Comparison of ENCODE assay signal across 8 mouse cellular contexts in the genomic region with DNA sequence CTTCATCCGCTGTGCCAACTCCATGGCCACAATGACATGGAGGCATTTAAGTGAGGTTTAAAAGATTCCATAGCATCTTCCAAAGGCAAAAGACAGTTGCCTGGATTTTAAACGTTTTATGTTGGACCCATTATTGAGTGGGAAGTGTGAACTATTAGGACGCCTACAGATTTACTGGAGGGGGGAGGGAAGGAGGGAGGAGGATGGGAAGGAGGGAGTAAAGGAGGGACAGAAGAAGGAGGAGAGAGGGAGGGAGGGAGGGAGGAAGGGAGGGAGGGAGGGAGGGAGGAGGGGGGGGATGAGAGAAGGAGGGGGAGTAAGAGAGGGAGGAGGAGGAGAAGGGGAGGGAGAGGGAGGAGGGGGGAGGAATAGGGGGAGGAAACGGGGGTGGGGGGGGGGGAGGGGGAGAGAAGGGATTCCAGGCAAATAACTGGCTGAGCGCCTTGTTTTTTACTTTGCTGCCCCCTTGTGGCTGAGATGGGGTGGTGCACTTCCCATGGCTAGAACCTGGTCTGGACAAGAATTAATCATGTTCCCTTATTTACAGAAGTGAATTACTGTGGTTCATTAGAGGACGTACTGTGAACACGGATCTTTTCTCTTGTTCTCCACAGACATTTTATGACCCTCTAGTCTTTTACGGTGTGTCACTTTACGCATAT. TPM values are rescaled to one million over a fixed set of nuclear protein-coding genes. Genes with fewer than 3 reads are reported as not detected.
A peak's percentile ranks its signal among the peaks of the same experiment; 100 is the strongest.
DNase-seq lines count a peak whose midpoint lies in the region; ATAC-seq and TF ChIP-seq lines count a peak whose summit lies in the region.

No protein-coding gene starts in this region.

- ATAC-seq in liver, postnatal 0 days, result no peak
- no peak for ATAC-seq in neural tube, embryonic 15.5 days (ENCODE audit: low FRiP score)

- peak; percentile 89 for DNase-seq in 3T3-L1 (ENCODE audit: low read depth, low spot score)
- peak; percentile 76 for DNase-seq in R1 (ENCODE audit: low read depth, low spot score)
- peak; percentile 55 to 76 for DNase-seq in cerebellum, postnatal 4 days (ENCODE audit: low spot score in 2 of 2)
- peak; percentile 52 for DNase-seq in gastrocnemius, postnatal 10 days
- peak; percentile 76 for DNase-seq in kidney, postnatal 14 days
- DNase-seq in liver, postnatal 0 days, result peak; percentile 70
- DNase-seq in testis, postnatal 10 days (ENCODE audit: low spot score), result peak; percentile 79

- H3K27me3 ChIP-seq in liver, postnatal 0 days (ENCODE audit: insufficient read depth, low read length), result 0 out of 2 replicates have a peak, but pooled peaks cover 3% of the 10 kb centered on the region
- H3K27me3 ChIP-seq in neural tube, embryonic 15.5 days (replicated peaks), result 0 out of 2 replicates have a peak, but pooled peaks cover 6% of the 10 kb centered on the region

- no peak overlapping the region for H3K4me3 ChIP-seq in liver, postnatal 0 days (ENCODE audit: low read depth, low read length)
- H3K4me3 ChIP-seq in neural tube, embryonic 15.5 days (replicated peaks), result no peak overlapping the region

- no peak overlapping the region for H3K4me2 ChIP-seq in liver, postnatal 0 days (ENCODE audit: low read depth, low read length)
- H3K4me2 ChIP-seq in neural tube, embryonic 15.5 days, result peak overlapping the region; percentile 15; the same call in 1 of the 2 replicates

- no peaks in the 10 kb centered on the region for H3K9me3 ChIP-seq in liver, postnatal 0 days (ENCODE audit: low read length)
- no peaks in the 10 kb centered on the region for H3K9me3 ChIP-seq in neural tube, embryonic 15.5 days (replicated peaks)

- no peak overlapping the region for H3K9ac ChIP-seq in liver, postnatal 0 days (replicated peaks)
- no peak overlapping the region for H3K9ac ChIP-seq in neural tube, embryonic 15.5 days (replicated peaks)

- 15% methylated on average over 9 of the region's 9 CpGs for WGBS in liver, postnatal 0 days (ENCODE audit: insufficient replicate concordance)
- 17% methylated on average over 8 of the region's 9 CpGs for WGBS in neural tube, embryonic 15.5 days

- no peak overlapping the region for H3K27ac ChIP-seq in liver, postnatal 0 days (ENCODE audit: low read depth)
- no peak overlapping the region for H3K27ac ChIP-seq in neural tube, embryonic 15.5 days (replicated peaks)

- TF ChIP-seq EP300 in liver, postnatal 0 days (IDR thresholded peaks at IDR 0.05; ENCODE audit: low read depth), result no peak

- H3K36me3 ChIP-seq in liver, postnatal 0 days (replicated peaks; ENCODE audit: insufficient read depth, low read length), result no peaks in the 10 kb centered on the region
- H3K36me3 ChIP-seq in neural tube, embryonic 15.5 days, result no peaks in the 10 kb centered on the region

- no peaks in the 10 kb centered on the region for H3K4me1 ChIP-seq in liver, postnatal 0 days (ENCODE audit: insufficient read depth)
- peaks cover 11% of the 10 kb centered on the region; the same call in 1 of the 2 replicates for H3K4me1 ChIP-seq in neural tube, embryonic 15.5 days

- TF ChIP-seq CTCF in liver, postnatal 0 days (IDR thresholded peaks at IDR 0.05; ENCODE audit: low read depth), result peak; percentile 80

RNA-seq across cellular contexts. Expression of a gene that starts 33.8 kb away (rescaled TPM):
- total RNA-seq in gastrocnemius, postnatal 10 days (2021), result 10 to 100 TPM; 28.1 to 30.1 TPM
- polyA plus RNA-seq in liver, postnatal 0 days (2015; fragmentation: Nextera tagmentation; extraction: Ambion mirVana), result 151 and 198 TPM in 2 replicates
- polyA plus RNA-seq in neural tube, embryonic 15.5 days (2015; fragmentation: Nextera tagmentation; extraction: Ambion mirVana), result 156 and 169 TPM in 2 replicates

RNA-seq across cellular contexts. Expression of a gene that starts 44.4 kb away (rescaled TPM):
- 1 to 10 TPM; 1.2 to 1.4 TPM for total RNA-seq in gastrocnemius, postnatal 10 days (2021)
- polyA plus RNA-seq in liver, postnatal 0 days (2015; fragmentation: Nextera tagmentation; extraction: Ambion mirVana), result 0.25 and 0.39 TPM in 2 replicates
- polyA plus RNA-seq in neural tube, embryonic 15.5 days (2015; fragmentation: Nextera tagmentation; extraction: Ambion mirVana), result 1.4 and 1.8 TPM in 2 replicates
